Mouse (Mus musculus) limb, embryonic 11.5 days (tissue): ENCODE results near the gene Krtap12-1. TPM values are rescaled to one million over a fixed set of nuclear protein-coding genes. Genes with fewer than 3 reads are reported as not detected.
"Not testable (repeated sequence)": the region's sequence is repeated elsewhere in the genome, so short reads cannot be mapped to it uniquely, and the experiment has no call there.

Experiments
- ATAC-seq: fragments of 200-750 bp; cut with Nextera tagmentation; 2 replicates; pipeline ENCODE4 v1.8.0; 2017; ENCODE audit warnings: low read depth; ENCODE audit not compliant: insufficient number of reproducible peaks, low FRiP score, low TSS enrichment
- DNase-seq: peaks from one replicate; pipeline ENCODE4 v3.0.0-alpha.2; 2015; ENCODE audit warnings: low spot score
- H3K27ac ChIP-seq: fragments of 300-500 bp; sonication (generic); replicated peaks from 2 replicates; pipeline ENCODE4 v1.5.1; 2014; ENCODE audit warnings: low read depth, mild to moderate bottlenecking, low read length
- H3K27me3 ChIP-seq: fragments of 300-500 bp; sonication (generic); 2 replicates; pipeline ENCODE4 v1.6.1; 2014; ENCODE audit warnings: mild to moderate bottlenecking, low read length, mixed read lengths; ENCODE audit not compliant: control insufficient read depth, insufficient read depth
- H3K36me3 ChIP-seq: fragments of 300-500 bp; sonication (generic); 2 replicates; pipeline ENCODE4 v1.6.1; 2014; ENCODE audit warnings: mild to moderate bottlenecking, low read length, moderate library complexity, mixed read lengths; ENCODE audit not compliant: control insufficient read depth, insufficient read depth
- H3K4me1 ChIP-seq: fragments of 300-500 bp; sonication (generic); 2 replicates; pipeline ENCODE4 v1.6.1; 2014; ENCODE audit warnings: low read length, mixed read lengths; ENCODE audit not compliant: control insufficient read depth, insufficient read depth
- H3K4me2 ChIP-seq: fragments of 300-500 bp; sonication (generic); 2 replicates; pipeline ENCODE4 v1.6.1; 2014; ENCODE audit warnings: low read depth, mild to moderate bottlenecking, moderate library complexity; ENCODE audit not compliant: severe bottlenecking
- H3K4me3 ChIP-seq: fragments of 300-500 bp; sonication (generic); 2 replicates; pipeline ENCODE4 v1.5.1; 2014; ENCODE audit warnings: low read depth, low read length
- H3K9ac ChIP-seq: fragments of 300-500 bp; sonication (generic); 2 replicates; pipeline ENCODE4 v1.6.1; 2014; ENCODE audit warnings: mild to moderate bottlenecking, low read length
- H3K9me3 ChIP-seq: fragments of 300-500 bp; sonication (generic); 2 replicates; pipeline ENCODE4 v1.6.1; 2016; ENCODE audit warnings: low read length; ENCODE audit not compliant: control insufficient read depth
- WGBS: fragments of 180-500 bp; shearing (Covaris S2); extraction: QIAGEN DNeasy Blood & Tissue Kit; methylation state at CpG from one replicate; pipeline ENCODE4 v1.1.7; 2014; 5-methylcytosine and 5-hydroxymethylcytosine counted together
- polyA plus RNA-seq: library from polyadenylated mRNA; unstranded; fragments of >200 nt; fragmentation: Nextera tagmentation; extraction: Ambion mirVana; gene quantifications from 2 replicates; pipeline ENCODE4 v1.2.1, GENCODE M21; 2014

Gene Krtap12-1
- polyA plus RNA-seq, 1 experiment from 2014 or later, result not detected

DNA sequence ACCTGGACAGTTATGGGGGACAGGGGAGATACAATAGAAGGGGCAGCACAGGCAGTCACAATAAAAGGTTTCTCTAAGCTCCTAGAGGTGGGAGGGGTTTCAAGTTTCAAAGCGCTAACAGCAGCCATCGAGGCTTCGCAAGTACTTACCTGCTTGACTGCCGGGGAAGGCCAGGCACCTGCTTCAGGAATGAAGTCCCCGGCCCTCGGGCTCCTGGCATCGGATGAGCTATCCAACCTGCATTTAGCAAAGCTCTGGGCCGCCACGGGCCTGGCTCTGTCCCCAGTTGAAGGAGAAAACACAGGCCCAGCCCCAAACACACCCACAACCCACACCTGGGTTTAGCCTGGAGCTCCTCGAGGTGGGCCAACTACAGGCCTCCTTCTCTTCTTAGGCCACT is 33.4 kb upstream of the Krtap12-1 start:
- ATAC-seq, result no peak
- H3K27ac ChIP-seq, result no peak overlapping the region
- DNase-seq, result no peak

DNA sequence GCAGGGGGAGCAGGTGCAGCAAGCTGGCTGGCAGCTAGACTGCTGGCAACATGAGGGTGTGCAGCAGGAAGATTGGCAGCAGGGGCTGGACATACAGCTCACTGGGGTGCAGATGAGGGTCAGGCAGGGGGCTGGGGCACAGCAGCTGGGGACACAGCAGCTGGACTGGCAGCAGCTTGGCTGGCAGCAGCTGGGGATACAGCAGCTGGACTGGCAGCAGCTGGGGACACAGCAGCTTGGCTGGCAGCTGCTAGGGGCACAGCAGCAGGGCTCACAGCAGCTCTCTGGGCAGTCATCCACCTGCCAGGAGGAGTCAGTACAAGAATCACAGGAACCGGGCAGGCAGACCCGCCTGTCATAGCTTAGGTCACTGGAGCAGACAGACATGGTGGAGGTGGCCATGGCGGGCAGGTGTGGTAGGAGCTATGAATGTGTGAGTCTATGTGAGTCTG is 30.0 kb upstream of the Krtap12-1 start, which contains the start of gene Gm19402:
TSS of gene Gm19402 (minus strand) at position 402 of the 452 bp plus-strand sequence.
- not testable (repeated sequence) for H3K4me1 ChIP-seq, H3K9me3 ChIP-seq, ATAC-seq, H3K9ac ChIP-seq, H3K4me3 ChIP-seq, DNase-seq, H3K36me3 ChIP-seq, H3K4me2 ChIP-seq, H3K27ac ChIP-seq
- 69% methylated on average over 3 of the region's 3 CpGs for WGBS
- H3K27me3 ChIP-seq, result peaks cover 23% of the 10 kb centered on the region

More for the DNA sequence above, 33.4 kb upstream of the Krtap12-1 start:
- Histone ChIP-seq H3K9me3 (no peaks in the 10 kb centered on the region), H3K9ac (no peak overlapping the region), H3K4me2 (no peak overlapping the region), H3K4me3 (no peak overlapping the region), H3K27me3 (peaks cover 27% of the 10 kb centered on the region), H3K4me1 (peaks cover 12% of the 10 kb centered on the region), H3K36me3 (no peaks in the 10 kb centered on the region)
- WGBS, result 17% methylated on average over 10 of the region's 10 CpGs

DNA sequence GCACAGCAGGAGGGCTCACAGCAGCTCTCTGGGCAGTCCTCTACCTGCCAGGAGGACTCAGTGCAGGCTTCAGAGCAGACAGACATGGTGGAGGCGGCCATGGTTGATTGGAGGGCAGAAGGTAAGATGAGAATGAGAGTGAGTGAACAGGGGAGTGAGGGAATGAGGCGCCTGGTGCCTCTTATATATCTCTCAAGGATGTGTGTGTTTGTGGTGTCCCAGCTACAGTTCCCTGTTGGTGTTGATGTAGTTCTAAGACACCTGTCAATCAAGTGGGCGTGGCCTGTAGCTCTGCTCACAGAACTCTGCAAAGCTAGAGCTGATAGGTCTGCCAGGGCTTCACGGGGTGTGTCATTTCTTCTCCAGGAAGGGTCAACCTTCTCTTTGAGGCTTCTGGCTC is 23.3 kb upstream of the Krtap12-1 start, which contains the start of gene Gm9508:
TSS of gene Gm9508 (minus strand) at position 101 of the 400 bp plus-strand sequence.
- no peaks in the 10 kb centered on the region for H3K36me3 ChIP-seq
- no peaks in the 10 kb centered on the region for H3K27me3 ChIP-seq
- H3K4me3 ChIP-seq, result no peak within 1 kb of the TSS
- H3K9me3 ChIP-seq, result no peaks in the 10 kb centered on the region
- no peak within 1 kb of the TSS for H3K4me2 ChIP-seq
- ATAC-seq (no peak), DNase-seq (no peak)
- 36% methylated on average over 4 of the region's 4 CpGs for WGBS
- no peaks in the 10 kb centered on the region for H3K4me1 ChIP-seq
- H3K27ac ChIP-seq, result no peak within 1 kb of the TSS
- H3K9ac ChIP-seq, result no peak within 1 kb of the TSS

DNA sequence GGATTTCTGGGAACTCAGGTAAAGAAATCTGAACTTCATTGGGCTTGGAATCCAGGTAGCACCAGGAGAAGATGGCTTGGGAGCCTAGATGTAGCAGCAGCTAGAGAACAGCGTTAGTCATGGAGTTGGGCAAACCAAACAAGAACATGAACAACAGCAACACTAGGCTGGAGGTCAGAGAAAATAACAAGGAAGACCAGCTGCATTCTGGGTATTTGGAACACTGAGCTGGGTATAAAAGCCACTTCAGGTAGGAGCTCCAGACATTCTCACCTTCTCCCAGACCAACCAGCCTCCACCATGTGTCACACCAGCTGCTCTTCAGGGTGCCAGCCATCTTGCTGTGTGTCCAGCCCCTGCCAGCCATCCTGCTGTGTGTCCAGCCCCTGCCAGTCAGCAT is 14.1 kb upstream of the Krtap12-1 start, which contains the start of gene Gm10272:
TSS of gene Gm10272 (plus strand) at position 301 of the 400 bp plus-strand sequence.
- Histone ChIP-seq H3K9me3 (no peaks in the 10 kb centered on the region; the same call in 1 of the 2 replicates), H3K36me3 (no peaks in the 10 kb centered on the region), H3K4me2 (no peak within 1 kb of the TSS), H3K9ac (no peak within 1 kb of the TSS), H3K4me3 (no peak within 1 kb of the TSS), H3K27me3 (no peaks in the 10 kb centered on the region), H3K4me1 (no peaks in the 10 kb centered on the region), H3K27ac (no peak within 1 kb of the TSS)
- ATAC-seq, result no peak
- WGBS, result 92% methylated on average over 1 of the region's 1 CpGs
- DNase-seq, result no peak

DNA sequence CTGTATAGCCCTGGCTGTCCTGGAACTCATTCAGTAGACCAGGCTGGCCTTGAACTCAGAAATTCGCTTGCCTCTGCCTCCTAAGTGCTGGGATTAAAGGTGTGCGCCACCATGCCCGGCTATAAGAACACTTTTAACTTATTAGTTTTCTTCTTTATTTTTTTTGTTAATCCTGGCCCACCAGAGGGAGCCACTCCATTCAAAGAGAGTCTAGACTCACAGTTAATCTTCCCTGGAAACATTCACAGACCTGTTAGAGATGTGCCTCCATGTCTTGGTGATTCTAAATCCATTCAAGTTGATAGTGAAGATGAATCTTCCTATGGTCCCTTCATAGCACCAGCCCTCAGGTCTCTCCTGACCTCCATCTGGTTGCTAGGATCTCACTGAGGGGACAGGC is 10.6 kb upstream of the Krtap12-1 start:
- 84% methylated on average over 3 of the region's 3 CpGs for WGBS
- Histone ChIP-seq H3K36me3 (no peaks in the 10 kb centered on the region), H3K9ac (no peak overlapping the region), H3K4me3 (no peak overlapping the region), H3K27ac (no peak overlapping the region), H3K4me1 (no peaks in the 10 kb centered on the region), H3K4me2 (no peak overlapping the region), H3K27me3 (no peaks in the 10 kb centered on the region), H3K9me3 (no peaks in the 10 kb centered on the region; the same call in 1 of the 2 replicates)
- DNase-seq (no peak), ATAC-seq (no peak)

DNA sequence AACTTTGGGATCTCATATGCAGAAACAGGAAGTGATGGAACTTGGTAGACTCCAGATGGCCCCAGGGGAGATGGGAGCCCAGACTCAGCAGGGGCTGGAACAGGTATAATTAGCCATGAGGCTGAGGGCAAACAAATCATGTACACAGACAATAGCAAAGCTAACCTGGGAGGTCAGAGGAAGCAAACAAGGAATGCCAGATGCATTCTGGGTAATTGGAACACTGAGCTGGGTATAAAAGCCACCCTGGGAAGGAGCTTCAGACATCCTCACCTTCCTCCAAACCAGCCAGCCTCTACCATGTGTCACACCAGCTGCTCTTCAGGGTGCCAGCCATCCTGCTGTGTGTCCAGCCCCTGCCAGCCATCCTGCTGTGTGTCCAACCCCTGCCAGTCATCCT is 9.2 kb upstream of the Krtap12-1 start, which contains the start of gene Gm10024:
TSS of gene Gm10024 (plus strand) at position 301 of the 400 bp plus-strand sequence.
- DNase-seq, H3K36me3 ChIP-seq, H3K27me3 ChIP-seq, H3K4me2 ChIP-seq, H3K27ac ChIP-seq, H3K9ac ChIP-seq, ATAC-seq, H3K4me1 ChIP-seq, H3K4me3 ChIP-seq, H3K9me3 ChIP-seq: not testable (repeated sequence)

DNA sequence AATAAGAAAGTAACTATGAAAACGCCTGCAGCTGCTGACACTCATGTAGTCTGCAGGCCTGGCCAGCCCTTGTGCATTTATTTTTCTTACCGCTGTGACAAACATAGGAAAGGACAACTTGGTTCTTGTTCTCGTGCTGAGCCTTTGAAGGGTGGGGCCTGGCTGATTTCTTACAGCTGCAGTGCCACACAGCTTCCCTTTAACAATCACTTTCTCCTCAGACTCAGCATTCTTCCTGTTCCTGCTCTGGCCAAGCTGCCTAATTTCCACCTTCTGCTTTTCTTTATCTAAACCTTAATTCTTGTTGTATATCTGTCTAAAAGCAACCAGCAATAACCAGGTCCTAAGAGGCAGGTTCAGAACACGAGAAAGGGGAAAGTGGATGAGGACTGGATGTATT is 6.7 kb upstream of the Krtap12-1 start:
- Histone ChIP-seq H3K9ac (no peak overlapping the region), H3K36me3 (no peaks in the 10 kb centered on the region), H3K4me3 (no peak overlapping the region), H3K9me3 (no peaks in the 10 kb centered on the region; the same call in 1 of the 2 replicates), H3K4me2 (no peak overlapping the region), H3K27me3 (no peaks in the 10 kb centered on the region), H3K27ac (no peak overlapping the region), H3K4me1 (no peaks in the 10 kb centered on the region)
- 57% methylated on average over 4 of the region's 4 CpGs for WGBS
- ATAC-seq (no peak), DNase-seq (no peak)

DNA sequence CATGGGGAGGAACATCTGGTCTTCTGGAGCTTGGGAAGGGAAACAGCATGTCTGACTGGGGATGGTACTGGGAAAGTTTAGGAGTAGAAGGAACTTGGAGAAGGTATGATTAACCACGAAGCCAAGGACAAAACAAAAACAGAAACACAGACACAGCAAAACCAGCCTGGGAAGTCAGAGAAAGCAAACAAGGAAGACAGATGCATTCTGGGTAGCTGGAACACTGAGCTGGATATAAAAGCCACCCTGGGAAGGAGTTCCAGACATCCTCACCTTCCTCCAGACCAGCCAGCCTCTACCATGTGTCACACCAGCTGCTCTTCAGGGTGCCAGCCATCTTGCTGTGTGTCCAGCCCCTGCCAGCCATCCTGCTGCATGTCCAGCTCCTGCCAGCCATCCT is 4.9 kb upstream of the Krtap12-1 start, which contains the start of gene Gm10142:
TSS of gene Gm10142 (plus strand) at position 301 of the 400 bp plus-strand sequence.
- no peak for ATAC-seq
- no peaks in the 10 kb centered on the region for H3K4me1 ChIP-seq
- DNase-seq, result no peak

DNA sequence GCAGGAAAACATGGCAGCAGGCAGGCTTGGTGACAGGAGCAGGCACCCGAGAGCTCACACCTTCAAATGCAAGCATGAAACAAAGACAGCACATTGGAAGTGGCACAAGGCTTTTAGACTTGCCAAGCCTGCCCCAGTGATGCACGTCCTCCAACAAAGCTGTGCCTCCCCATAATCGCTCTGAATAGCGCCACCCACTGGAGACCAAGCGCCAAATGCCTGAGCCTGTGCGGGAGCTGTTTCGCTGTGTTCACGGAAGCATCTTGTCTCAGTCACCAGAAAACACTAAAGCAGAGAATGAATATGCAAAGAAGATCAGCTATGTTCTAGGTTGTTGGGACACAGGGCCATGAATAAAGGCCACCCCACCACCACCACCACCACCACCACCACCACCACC is 4.5 kb downstream of the Krtap12-1 start:
- DNase-seq, result no peak
- no peak overlapping the region for H3K4me3 ChIP-seq
- WGBS, result 76% methylated on average over 8 of the region's 8 CpGs
- no peak overlapping the region for H3K9ac ChIP-seq
- H3K36me3 ChIP-seq, result no peaks in the 10 kb centered on the region
- H3K27ac ChIP-seq, result no peak overlapping the region
- no peak for ATAC-seq
- H3K27me3 ChIP-seq, result no peaks in the 10 kb centered on the region
- H3K4me1 ChIP-seq, result no peaks in the 10 kb centered on the region
- no peaks in the 10 kb centered on the region for H3K9me3 ChIP-seq
- H3K4me2 ChIP-seq, result no peak overlapping the region

More for the DNA sequence above, 4.9 kb upstream of the Krtap12-1 start, which contains the start of gene Gm10142:
- WGBS, result 79% methylated on average over 1 of the region's 1 CpGs
- Histone ChIP-seq H3K9ac (no peak within 1 kb of the TSS), H3K9me3 (no peaks in the 10 kb centered on the region; the same call in 1 of the 2 replicates), H3K27me3 (no peaks in the 10 kb centered on the region), H3K27ac (no peak within 1 kb of the TSS), H3K4me2 (no peak within 1 kb of the TSS), H3K4me3 (no peak within 1 kb of the TSS), H3K36me3 (no peaks in the 10 kb centered on the region)
